Mouse (Mus musculus) hindbrain, embryonic 11.5 days (tissue): ENCODE measurements around the gene Gm28269. TPM values are rescaled to one million over a fixed set of nuclear protein-coding genes. Genes with fewer than 3 reads are reported as not detected.

Experiments
- ATAC-seq: fragments of 200-750 bp; cut with Nextera tagmentation; 2 replicates; pipeline ENCODE4 v1.8.0; 2017; ENCODE audit warnings: mild to moderate bottlenecking, moderate TSS enrichment, moderate library complexity; ENCODE audit not compliant: low FRiP score
- DNase-seq: peaks from one replicate; pipeline ENCODE4 v3.0.0-alpha.2; 2015; ENCODE audit warnings: low spot score
- H3K27ac ChIP-seq: fragments of 300-500 bp; sonication (generic); 2 replicates; pipeline ENCODE4 v1.5.1; 2014; ENCODE audit warnings: mild to moderate bottlenecking, low read depth, low read length
- H3K27me3 ChIP-seq: fragments of 300-500 bp; sonication (generic); 2 replicates; pipeline ENCODE4 v1.6.1; 2014; ENCODE audit warnings: mild to moderate bottlenecking, low read length, moderate library complexity, mixed read lengths; ENCODE audit not compliant: control insufficient read depth, insufficient read depth
- H3K36me3 ChIP-seq: fragments of 300-500 bp; sonication (generic); 2 replicates; pipeline ENCODE4 v1.6.1; 2014; ENCODE audit warnings: mild to moderate bottlenecking, low read length, moderate library complexity, mixed read lengths; ENCODE audit not compliant: control insufficient read depth, insufficient read depth
- H3K4me1 ChIP-seq: fragments of 300-500 bp; sonication (generic); replicated peaks from 2 replicates; pipeline ENCODE4 v1.6.1; 2014; ENCODE audit warnings: low read length, mixed read lengths; ENCODE audit not compliant: control insufficient read depth, insufficient read depth
- H3K4me2 ChIP-seq: fragments of 300-500 bp; sonication (generic); replicated peaks from 2 replicates; pipeline ENCODE4 v1.6.1; 2014; ENCODE audit warnings: mild to moderate bottlenecking, low read depth, low read length
- H3K4me3 ChIP-seq: fragments of 300-500 bp; sonication (generic); 2 replicates; pipeline ENCODE4 v1.5.1; 2014; ENCODE audit warnings: low read depth, low read length
- H3K9ac ChIP-seq: fragments of 300-500 bp; sonication (generic); 2 replicates; pipeline ENCODE4 v1.6.1; 2014; ENCODE audit warnings: low read depth, low read length
- H3K9me3 ChIP-seq: fragments of 300-500 bp; sonication (generic); 2 replicates; pipeline ENCODE4 v1.6.1; 2016; ENCODE audit warnings: low read length; ENCODE audit not compliant: control insufficient read depth
- WGBS: fragments of 180-500 bp; shearing (Covaris S2); extraction: QIAGEN DNeasy Blood & Tissue Kit; methylation state at CpG from one replicate; pipeline ENCODE4 v1.1.7; 2014; 5-methylcytosine and 5-hydroxymethylcytosine counted together
- polyA plus RNA-seq: library from polyadenylated mRNA; unstranded; fragments of >200 nt; fragmentation: Nextera tagmentation; extraction: Ambion mirVana; gene quantifications from 2 replicates; pipeline ENCODE4 v1.2.1, GENCODE M21; 2014

Gm28269 gene
- polyA plus RNA-seq, result not detected in 2 replicates

DNA sequence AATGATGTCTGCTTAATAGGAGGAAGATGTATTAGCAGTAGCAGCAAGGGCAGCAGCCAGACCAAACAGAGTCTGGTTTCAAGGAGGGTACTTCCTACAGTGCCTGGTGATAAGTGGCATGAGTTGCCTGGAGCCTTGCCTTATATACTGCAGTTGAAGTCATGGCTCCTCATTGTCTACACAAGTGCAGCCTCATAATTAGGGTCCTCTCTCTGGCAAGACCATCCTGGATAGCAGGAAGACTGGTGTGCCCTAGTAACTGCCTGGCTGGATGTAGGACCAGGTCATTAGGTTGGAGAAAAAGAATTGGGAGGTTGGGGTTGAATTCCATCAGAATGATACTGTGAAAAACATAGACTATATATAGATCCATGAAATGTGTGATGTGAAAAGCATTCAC is at the start of gene Gm28269:
Gm28269 (minus strand) TSS at position 101 of the 400 bp plus-strand sequence.
- no peak within 1 kb of the TSS for H3K4me3 ChIP-seq
- H3K4me2 ChIP-seq, result no peak within 1 kb of the TSS
- no peaks in the 10 kb centered on the region for H3K9me3 ChIP-seq
- DNase-seq (no peak), ATAC-seq (no peak)
- H3K36me3 ChIP-seq, result no peaks in the 10 kb centered on the region
- no peak within 1 kb of the TSS for H3K27ac ChIP-seq
- H3K27me3 ChIP-seq, result no peaks in the 10 kb centered on the region
- no peak within 1 kb of the TSS for H3K9ac ChIP-seq
- no peaks in the 10 kb centered on the region for H3K4me1 ChIP-seq

DNA sequence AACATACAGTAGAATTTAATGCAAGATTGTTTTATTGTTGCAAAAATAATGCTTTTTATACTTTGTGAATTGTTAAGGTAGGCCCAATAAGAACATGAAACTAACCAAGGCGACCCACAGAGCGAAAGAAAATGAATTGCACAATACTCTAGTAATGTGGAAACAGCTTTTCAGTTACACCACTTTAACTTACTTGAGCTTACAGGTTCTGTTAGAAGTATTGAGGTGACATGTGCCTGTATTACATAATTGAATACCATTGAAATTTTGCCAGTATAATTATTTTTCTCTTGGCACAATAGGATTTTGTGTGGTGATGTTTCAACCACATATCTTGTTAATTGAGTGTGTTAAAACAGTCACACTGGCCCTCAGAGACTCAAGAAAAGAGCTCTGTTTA is 28.0 kb downstream of the Gm28269 start:
- no peaks in the 10 kb centered on the region for H3K27me3 ChIP-seq
- no peak overlapping the region for H3K27ac ChIP-seq
- no peak overlapping the region for H3K4me2 ChIP-seq
- H3K4me3 ChIP-seq, result no peak overlapping the region
- H3K36me3 ChIP-seq, result no peaks in the 10 kb centered on the region
- H3K4me1 ChIP-seq, result no peaks in the 10 kb centered on the region
- H3K9ac ChIP-seq, result no peak overlapping the region
- WGBS, result 91% methylated on average over 2 of the region's 2 CpGs
- H3K9me3 ChIP-seq, result no peaks in the 10 kb centered on the region
- ATAC-seq (no peak), DNase-seq (no peak)

DNA sequence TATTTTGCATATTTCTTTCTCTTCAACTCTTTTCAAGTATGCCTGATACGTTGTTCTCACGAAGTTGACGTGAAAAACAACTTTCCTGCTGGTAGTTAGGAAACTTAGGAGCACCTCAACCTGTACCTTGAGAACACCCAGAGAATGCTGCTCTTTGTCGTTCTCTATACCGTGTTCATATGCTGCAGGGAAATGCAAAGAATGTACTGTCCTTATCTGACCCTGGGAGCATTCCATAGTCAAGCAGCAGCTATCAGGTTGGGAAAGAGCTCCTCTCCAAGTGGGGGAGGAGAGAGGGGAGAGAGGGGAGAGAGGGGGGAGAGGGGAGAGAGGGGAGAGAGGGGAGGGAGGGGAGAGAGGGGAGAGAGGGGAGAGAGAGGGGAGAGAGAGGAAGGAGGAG is 29.6 kb downstream of the Gm28269 start:
- no peak overlapping the region for H3K27ac ChIP-seq
- H3K4me1 ChIP-seq, result no peaks in the 10 kb centered on the region
- H3K4me3 ChIP-seq, result no peak overlapping the region
- H3K27me3 ChIP-seq, result no peaks in the 10 kb centered on the region
- H3K9ac ChIP-seq, result no peak overlapping the region
- 72% methylated on average over 5 of the region's 5 CpGs for WGBS
- H3K4me2 ChIP-seq, result no peak overlapping the region
- no peaks in the 10 kb centered on the region for H3K9me3 ChIP-seq
- no peaks in the 10 kb centered on the region for H3K36me3 ChIP-seq
- no peak for ATAC-seq
- DNase-seq, result no peak

DNA sequence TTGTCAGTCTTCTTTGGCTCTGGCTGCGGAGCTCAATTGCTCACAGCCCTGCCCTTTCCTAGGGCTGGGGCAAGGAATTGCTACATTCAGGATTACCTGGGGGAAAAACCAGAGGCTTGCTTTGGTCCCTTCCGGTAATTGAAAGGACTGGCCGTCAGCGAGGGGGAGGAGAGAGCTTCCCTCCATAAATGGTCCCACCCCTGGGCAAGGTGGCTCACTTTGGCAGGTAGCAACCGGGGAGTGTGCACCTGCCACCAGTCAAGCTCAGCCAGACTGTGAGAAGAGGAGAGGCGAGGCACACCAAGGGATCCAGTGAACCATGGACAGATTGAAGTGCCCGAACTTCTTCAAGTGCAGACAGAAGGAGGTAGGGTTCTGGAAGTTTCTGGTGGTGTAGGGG is 30.1 kb downstream of the Gm28269 start, which contains the start of gene Slc6a14:
Slc6a14 (plus strand) TSS at position 68 of the 400 bp plus-strand sequence.
- Histone ChIP-seq H3K27me3 (no peaks in the 10 kb centered on the region), H3K9ac (no peak within 1 kb of the TSS), H3K4me1 (no peaks in the 10 kb centered on the region), H3K27ac (no peak within 1 kb of the TSS), H3K4me2 (no peak within 1 kb of the TSS), H3K36me3 (no peaks in the 10 kb centered on the region), H3K9me3 (no peaks in the 10 kb centered on the region), H3K4me3 (no peak within 1 kb of the TSS)
- 72% methylated on average over 7 of the region's 7 CpGs for WGBS
- ATAC-seq (no peak), DNase-seq (no peak)

DNA sequence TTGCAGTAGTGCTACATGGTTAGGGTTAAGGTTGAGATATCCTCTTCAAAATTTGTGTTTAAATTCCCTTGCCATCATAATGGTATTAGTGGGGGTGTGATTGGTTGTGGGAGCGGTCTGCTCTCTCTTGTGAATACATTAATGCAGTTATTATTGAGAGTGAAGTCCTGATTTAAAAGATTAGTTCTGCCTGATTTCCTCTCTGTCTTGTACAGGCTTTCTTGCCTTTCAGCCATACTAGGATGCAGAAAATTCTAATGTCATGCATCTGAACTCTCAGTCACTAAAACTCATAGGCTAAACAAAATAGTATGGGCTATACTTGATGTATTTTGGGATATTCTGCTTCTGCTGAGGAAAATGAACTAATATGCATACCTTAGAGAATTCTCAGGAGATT is 40.4 kb downstream of the Gm28269 start:
- no peak overlapping the region for H3K27ac ChIP-seq
- H3K27me3 ChIP-seq, result no peaks in the 10 kb centered on the region
- no peak overlapping the region for H3K4me3 ChIP-seq
- H3K9me3 ChIP-seq, result no peaks in the 10 kb centered on the region
- no peak for ATAC-seq
- H3K4me1 ChIP-seq, result no peaks in the 10 kb centered on the region
- DNase-seq, result no peak
- no peak overlapping the region for H3K4me2 ChIP-seq
- 63% methylated on average over 1 of the region's 1 CpGs for WGBS
- H3K36me3 ChIP-seq, result no peaks in the 10 kb centered on the region
- no peak overlapping the region for H3K9ac ChIP-seq

DNA sequence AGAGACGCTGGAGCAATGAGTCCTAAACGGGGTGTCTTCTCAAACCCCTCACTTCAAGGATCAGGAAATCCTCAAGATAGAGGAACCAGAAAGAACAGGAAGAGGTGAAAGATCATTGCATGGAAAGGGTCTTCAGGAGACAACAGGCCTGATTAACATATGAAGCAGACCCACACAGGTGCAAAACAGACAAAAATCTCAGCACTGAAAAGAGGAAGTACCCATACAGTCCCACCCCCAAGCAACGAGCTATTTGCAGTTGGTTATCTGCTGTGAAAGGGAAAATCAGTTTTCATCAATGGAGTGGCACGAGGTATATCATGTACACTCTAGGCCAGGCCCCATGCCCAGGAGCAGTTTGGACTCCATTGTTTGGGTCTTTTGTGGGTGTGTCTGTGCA is 43.3 kb downstream of the Gm28269 start:
- Histone ChIP-seq H3K9ac (no peak overlapping the region), H3K27ac (no peak overlapping the region), H3K36me3 (no peaks in the 10 kb centered on the region), H3K9me3 (no peaks in the 10 kb centered on the region), H3K4me1 (no peaks in the 10 kb centered on the region), H3K4me2 (no peak overlapping the region), H3K4me3 (no peak overlapping the region), H3K27me3 (no peaks in the 10 kb centered on the region)
- DNase-seq (no peak), ATAC-seq (no peak)
- WGBS, result 80% methylated on average over 4 of the region's 4 CpGs

DNA sequence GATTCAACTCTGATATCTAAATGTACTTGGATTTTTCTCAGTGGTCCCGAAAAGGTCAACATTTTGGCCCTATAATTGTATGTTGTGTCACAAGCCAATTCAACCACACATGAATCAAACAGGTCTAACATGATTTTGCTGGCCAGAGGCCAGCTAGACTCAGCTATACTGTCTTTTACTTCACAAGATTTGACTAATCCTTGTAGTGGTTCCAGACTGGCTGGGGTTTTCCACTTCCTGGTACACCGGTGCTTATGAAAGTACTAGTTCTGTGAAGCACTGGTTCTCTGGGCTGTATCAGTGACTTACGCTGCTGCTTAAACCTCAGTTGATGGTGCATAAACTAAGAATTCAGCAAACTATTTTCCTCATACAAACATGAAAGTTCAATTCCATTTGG is 49.2 kb downstream of the Gm28269 start:
- no peak overlapping the region for H3K9ac ChIP-seq
- WGBS, result 90% methylated on average over 3 of the region's 3 CpGs
- no peak for DNase-seq
- no peak overlapping the region for H3K4me3 ChIP-seq
- no peak for ATAC-seq
- no peaks in the 10 kb centered on the region for H3K4me1 ChIP-seq
- no peak overlapping the region for H3K27ac ChIP-seq
- H3K36me3 ChIP-seq, result no peaks in the 10 kb centered on the region
- H3K27me3 ChIP-seq, result no peaks in the 10 kb centered on the region
- H3K9me3 ChIP-seq, result no peaks in the 10 kb centered on the region
- H3K4me2 ChIP-seq, result no peak overlapping the region

DNA sequence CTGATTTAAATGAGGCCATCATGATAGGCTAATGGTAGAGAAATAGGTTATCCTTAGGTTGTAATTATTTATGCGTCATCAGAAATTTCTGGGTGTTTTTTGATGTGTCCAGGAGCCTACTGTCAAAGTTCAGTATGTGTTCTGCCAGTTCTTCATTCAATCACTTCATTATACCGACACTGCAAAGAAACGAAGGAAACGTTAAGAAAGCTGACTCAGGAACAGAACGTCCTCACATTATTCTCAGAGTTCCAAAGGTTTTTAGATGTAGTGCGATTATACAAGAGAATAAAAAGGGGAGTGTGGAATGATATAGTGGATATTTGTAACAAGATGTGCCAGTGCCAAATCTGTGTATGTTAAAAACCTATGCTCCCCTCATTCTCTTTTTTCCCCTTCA is 49.7 kb downstream of the Gm28269 start:
- no peaks in the 10 kb centered on the region for H3K36me3 ChIP-seq
- DNase-seq (no peak), ATAC-seq (no peak)
- H3K9ac ChIP-seq, result no peak overlapping the region
- no peak overlapping the region for H3K27ac ChIP-seq
- H3K4me3 ChIP-seq, result no peak overlapping the region
- H3K4me1 ChIP-seq, result no peaks in the 10 kb centered on the region
- 75% methylated on average over 6 of the region's 6 CpGs for WGBS
- H3K27me3 ChIP-seq, result no peaks in the 10 kb centered on the region
- no peaks in the 10 kb centered on the region for H3K9me3 ChIP-seq
- no peak overlapping the region for H3K4me2 ChIP-seq
